Mouse (Mus musculus) liver, adult (tissue): ENCODE measurements around the gene Islr2.

ENCODE experiments used
- GATA4 ChIP-seq: IDR thresholded peaks from 2 replicates; pipeline ENCODE4 v1.6.1; 2014; ENCODE audit warnings: mild to moderate bottlenecking, low read length; ENCODE audit not compliant: insufficient replicate concordance

Islr2 gene

DNA sequence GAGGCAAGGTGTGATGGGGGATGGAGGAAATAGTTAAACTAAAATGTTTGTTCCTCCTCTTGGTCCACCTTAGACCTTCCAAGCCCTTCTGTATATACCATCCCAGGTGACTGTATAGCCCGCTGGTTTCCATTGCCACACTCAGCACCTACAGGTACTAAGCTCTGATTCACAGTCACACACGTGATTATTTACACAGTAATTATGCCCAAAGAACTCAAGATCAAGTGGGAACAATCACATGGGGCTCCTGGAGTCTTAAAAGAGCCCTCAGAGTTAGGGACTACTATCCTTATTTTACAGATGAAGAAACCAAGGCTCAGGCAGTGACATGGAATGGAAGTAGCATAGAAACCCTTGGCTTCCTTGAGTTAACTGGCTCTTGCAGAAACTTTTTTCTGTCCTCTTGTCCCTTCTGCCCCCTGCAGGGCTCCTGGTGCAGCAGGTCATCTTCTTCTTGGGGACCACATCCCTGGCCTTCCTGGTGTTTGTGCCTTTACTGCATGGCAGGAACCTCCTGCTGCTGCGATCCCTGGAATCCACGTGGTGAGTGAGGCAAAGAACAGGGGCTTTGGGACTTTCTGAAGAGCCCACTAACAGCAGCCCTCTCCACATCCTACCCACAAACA lies 53.3 kb downstream of the Islr2 start:
- no peak for TF ChIP-seq GATA4

DNA sequence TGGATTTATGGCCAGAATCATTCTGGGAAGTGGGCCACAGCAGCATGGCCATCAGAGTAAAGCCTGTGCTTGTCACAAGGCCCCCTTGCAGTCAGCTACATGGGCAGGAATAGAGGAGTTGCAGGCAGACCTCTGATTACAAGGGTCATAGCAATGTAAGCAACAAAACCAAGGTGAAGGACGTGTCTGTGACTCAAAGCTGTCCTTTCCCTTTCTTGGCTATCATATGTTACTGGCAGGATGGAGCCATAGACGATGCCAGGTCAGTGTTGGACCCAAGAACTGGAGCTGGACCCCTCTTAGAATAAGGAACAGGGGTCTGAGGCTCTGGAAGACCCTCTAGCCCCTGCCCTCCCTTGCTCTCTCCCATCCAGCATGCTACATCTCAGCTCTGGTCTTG lies 55.3 kb downstream of the Islr2 start:
- TF ChIP-seq GATA4, result no peak
